Mouse (Mus musculus) lung, postnatal 0 days (tissue): ENCODE data around the gene Gemin7.

Experiments used
- CTCF ChIP-seq: IDR thresholded peaks from 2 replicates; pipeline ENCODE4 v1.5.1; 2016; ENCODE audit warnings: antibody characterized with exemption, mild to moderate bottlenecking
- EP300 ChIP-seq: IDR thresholded peaks from 2 replicates; pipeline ENCODE4 v1.6.1; 2016; ENCODE audit warnings: antibody characterized with exemption, mild to moderate bottlenecking, control low read depth

DNA sequence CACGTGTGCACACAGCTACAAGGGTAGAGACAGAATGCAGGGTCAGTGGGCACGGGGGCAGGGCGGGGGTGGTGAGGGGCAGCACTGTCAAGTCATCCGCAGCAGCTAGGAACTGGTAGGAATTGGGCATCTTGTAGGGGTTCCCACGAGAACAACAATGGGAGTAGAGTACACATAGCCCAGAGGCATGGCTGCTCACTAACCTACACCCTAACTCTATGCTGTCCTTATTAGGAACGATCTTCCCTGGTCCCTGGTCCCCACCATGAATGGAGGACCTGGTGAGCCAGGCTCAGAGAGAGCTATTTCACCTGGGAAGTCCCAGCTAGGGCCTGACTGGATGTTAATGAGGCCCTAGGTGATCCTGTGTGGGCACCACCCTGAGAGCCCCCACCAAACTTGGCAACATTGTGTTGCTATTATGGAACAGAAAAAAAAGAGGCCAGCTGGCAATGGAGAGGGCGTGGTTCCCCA lies 35.7 kb downstream of the Gemin7 start:
- no peak for TF ChIP-seq CTCF
- no peak for TF ChIP-seq EP300
